Mouse (Mus musculus): ENCODE data around the gene AW209491. TPM values are rescaled to one million over a fixed set of nuclear protein-coding genes. Genes with fewer than 3 reads are reported as not detected.
A peak's percentile ranks its signal among the peaks of the same experiment; 100 is the strongest.

Gene AW209491
- polyA plus RNA-seq, 1 experiment = 19.5 TPM

DNA sequence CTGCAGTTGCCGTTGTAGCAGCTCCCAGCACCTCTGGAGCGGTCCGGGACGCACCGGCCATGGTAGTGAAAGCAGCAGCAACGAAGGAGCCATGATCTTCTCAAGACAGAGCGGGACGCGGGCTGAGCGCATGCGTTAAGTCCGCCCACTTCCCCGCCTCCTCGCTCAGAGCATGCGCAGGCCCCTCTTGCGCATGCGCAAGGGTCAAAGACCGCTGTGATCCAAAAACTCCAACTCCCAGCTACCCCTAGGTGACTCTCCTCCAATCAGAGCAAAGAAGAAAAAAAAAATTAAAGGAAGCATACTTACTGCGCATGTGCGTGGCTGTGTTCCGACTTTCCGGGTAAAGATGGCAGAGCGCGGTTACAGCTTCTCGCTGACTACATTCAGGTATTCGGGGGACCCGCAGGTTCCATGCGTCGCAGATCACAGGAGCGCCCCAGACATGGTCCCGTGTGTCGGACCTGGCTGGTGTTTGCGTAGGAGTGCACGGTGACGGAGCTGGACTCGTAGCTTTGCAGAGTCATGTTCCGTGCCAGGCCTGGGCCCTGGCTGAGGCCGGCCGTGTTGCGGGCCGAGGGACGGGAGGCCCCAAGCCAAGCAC lies 16.9 kb upstream of the AW209491 start, which contains the start of the genes Mrpl32 and Psma2:
TSS of gene Mrpl32 (minus strand) at position 240 of the 604 bp plus-strand sequence.
TSS of gene Psma2 (plus strand) at position 315 of the 604 bp plus-strand sequence.
- H3K4me3 ChIP-seq (ENCODE audit: low read depth, low read length) = peak within 1 kb of the TSS; percentile 95
- no peak within 1 kb of the TSS for H3K27ac ChIP-seq (ENCODE audit: insufficient read depth, low read length)
- H3K27me3 ChIP-seq (ENCODE audit: control insufficient read depth, insufficient read depth, low read length, poor library complexity, severe bottlenecking) = no peaks in the 10 kb centered on the region
- H3K9ac ChIP-seq (ENCODE audit: low read depth, poor library complexity, severe bottlenecking) = peak within 1 kb of the TSS; percentile 69
- H3K36me3 ChIP-seq (ENCODE audit: control insufficient read depth, insufficient read depth, low read length, poor library complexity, severe bottlenecking) = peaks cover 24% of the 10 kb centered on the region
- no peaks in the 10 kb centered on the region for H3K9me3 ChIP-seq (replicated peaks; ENCODE audit: control insufficient read depth, insufficient read depth, low read length, poor library complexity, severe bottlenecking)
- H3K4me1 ChIP-seq (ENCODE audit: control insufficient read depth, insufficient read depth, low read length) = no peaks in the 10 kb centered on the region
- no peak for TF ChIP-seq EP300 (IDR thresholded peaks at IDR 0.05; ENCODE audit: insufficient read depth, low read depth, low read length)
- no peak for TF ChIP-seq POLR2A (IDR thresholded peaks at IDR 0.05; ENCODE audit: insufficient read depth, low read length)
- TF ChIP-seq CTCF (IDR thresholded peaks at IDR 0.05; ENCODE audit: low read depth, low read length) = no peak

DNA sequence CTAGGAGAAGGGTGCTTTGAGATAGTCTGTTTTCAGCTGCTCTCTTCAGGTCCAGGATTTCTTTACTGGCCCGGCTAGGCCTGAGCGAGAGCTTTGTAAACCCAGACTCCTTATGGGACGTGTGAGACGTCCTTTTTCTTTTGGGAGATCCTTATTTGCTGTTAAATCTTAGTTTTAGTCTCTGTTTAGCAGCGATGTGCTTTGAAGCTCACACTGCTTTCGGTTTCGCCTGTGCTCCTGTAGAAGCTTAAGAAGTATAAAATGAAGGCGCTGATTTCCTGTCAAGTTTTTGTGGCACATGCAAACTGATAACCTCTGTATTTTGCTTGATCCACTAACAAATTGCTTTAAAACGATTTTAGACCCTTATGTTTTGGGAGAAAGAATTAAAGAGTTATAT lies 16.4 kb upstream of the AW209491 start:
- no peak overlapping the region for H3K27ac ChIP-seq (ENCODE audit: insufficient read depth, low read length)
- peaks cover 27% of the 10 kb centered on the region for H3K36me3 ChIP-seq (ENCODE audit: control insufficient read depth, insufficient read depth, low read length, poor library complexity, severe bottlenecking)
- peak overlapping the region; percentile 64 for H3K4me3 ChIP-seq (ENCODE audit: low read depth, low read length)
- no peaks in the 10 kb centered on the region for H3K9me3 ChIP-seq (replicated peaks; ENCODE audit: control insufficient read depth, insufficient read depth, low read length, poor library complexity, severe bottlenecking)
- H3K4me1 ChIP-seq (ENCODE audit: control insufficient read depth, insufficient read depth, low read length) = no peaks in the 10 kb centered on the region
- peak overlapping the region; percentile 69 for H3K9ac ChIP-seq (ENCODE audit: low read depth, poor library complexity, severe bottlenecking)
- H3K27me3 ChIP-seq (ENCODE audit: control insufficient read depth, insufficient read depth, low read length, poor library complexity, severe bottlenecking) = no peaks in the 10 kb centered on the region
- TF ChIP-seq EP300 (IDR thresholded peaks at IDR 0.05; ENCODE audit: insufficient read depth, low read depth, low read length) (no peak), CTCF (IDR thresholded peaks at IDR 0.05; ENCODE audit: low read depth, low read length) (no peak), POLR2A (IDR thresholded peaks at IDR 0.05; ENCODE audit: insufficient read depth, low read length) (no peak)

DNA sequence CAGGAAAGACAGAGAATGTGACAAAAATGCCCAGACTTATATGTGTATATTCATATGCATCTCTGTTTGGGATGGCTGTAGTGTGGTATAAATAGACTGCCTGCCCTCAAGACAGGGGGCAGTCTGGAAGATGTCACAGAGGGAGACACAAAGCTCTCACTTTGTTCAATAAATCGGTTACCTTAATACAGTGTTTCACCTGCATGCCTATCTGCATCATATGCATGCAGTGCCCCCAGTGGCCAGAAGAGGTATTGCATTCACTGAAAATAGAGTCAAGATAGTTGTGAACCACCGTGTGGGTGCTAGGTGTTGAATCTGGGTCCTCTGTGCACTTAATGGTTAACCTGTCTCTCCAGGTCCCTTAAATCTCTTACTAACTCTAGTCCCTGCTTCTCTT lies 11.2 kb upstream of the AW209491 start:
- Histone ChIP-seq H3K36me3 (ENCODE audit: control insufficient read depth, insufficient read depth, low read length, poor library complexity, severe bottlenecking) (peaks cover 52% of the 10 kb centered on the region), H3K9ac (ENCODE audit: low read depth, poor library complexity, severe bottlenecking) (no peak overlapping the region), H3K27me3 (ENCODE audit: control insufficient read depth, insufficient read depth, low read length, poor library complexity, severe bottlenecking) (no peaks in the 10 kb centered on the region), H3K4me1 (ENCODE audit: control insufficient read depth, insufficient read depth, low read length) (no peaks in the 10 kb centered on the region), H3K4me3 (ENCODE audit: low read depth, low read length) (no peak overlapping the region), H3K9me3 (replicated peaks; ENCODE audit: control insufficient read depth, insufficient read depth, low read length, poor library complexity, severe bottlenecking) (no peaks in the 10 kb centered on the region), H3K27ac (ENCODE audit: insufficient read depth, low read length) (no peak overlapping the region)
- no peak for TF ChIP-seq CTCF (IDR thresholded peaks at IDR 0.05; ENCODE audit: low read depth, low read length)
- TF ChIP-seq POLR2A (IDR thresholded peaks at IDR 0.05; ENCODE audit: insufficient read depth, low read length) = no peak
- no peak for TF ChIP-seq EP300 (IDR thresholded peaks at IDR 0.05; ENCODE audit: insufficient read depth, low read depth, low read length)

DNA sequence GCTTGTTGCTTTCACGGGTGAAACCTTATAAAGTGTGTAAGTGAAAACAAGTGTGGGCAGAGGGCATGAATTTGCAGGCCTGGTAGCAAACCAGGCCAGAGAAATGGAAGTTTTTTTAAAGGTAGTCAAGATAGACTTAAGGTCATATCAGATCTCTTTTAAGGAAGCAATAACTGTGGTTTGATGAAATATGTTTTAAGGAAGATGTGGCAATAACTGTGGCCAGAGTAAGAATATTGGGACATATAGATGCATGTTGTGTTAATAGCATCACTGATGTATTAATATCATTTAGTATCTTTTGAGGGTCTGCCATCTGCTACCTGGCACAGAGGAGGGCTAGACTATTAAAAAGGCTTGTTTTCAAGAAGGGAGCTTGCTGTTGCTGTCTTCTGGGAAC lies 10.0 kb downstream of the AW209491 start:
- TF ChIP-seq POLR2A (IDR thresholded peaks at IDR 0.05; ENCODE audit: insufficient read depth, low read length) = no peak
- no peak for TF ChIP-seq CTCF (IDR thresholded peaks at IDR 0.05; ENCODE audit: low read depth, low read length)
- TF ChIP-seq EP300 (IDR thresholded peaks at IDR 0.05; ENCODE audit: insufficient read depth, low read depth, low read length) = no peak
- Histone ChIP-seq H3K36me3 (ENCODE audit: control insufficient read depth, insufficient read depth, low read length, poor library complexity, severe bottlenecking) (peaks cover 31% of the 10 kb centered on the region), H3K9me3 (replicated peaks; ENCODE audit: control insufficient read depth, insufficient read depth, low read length, poor library complexity, severe bottlenecking) (no peaks in the 10 kb centered on the region), H3K27ac (ENCODE audit: insufficient read depth, low read length) (no peak overlapping the region), H3K4me3 (ENCODE audit: low read depth, low read length) (no peak overlapping the region), H3K9ac (ENCODE audit: low read depth, poor library complexity, severe bottlenecking) (no peak overlapping the region), H3K27me3 (ENCODE audit: control insufficient read depth, insufficient read depth, low read length, poor library complexity, severe bottlenecking) (no peaks in the 10 kb centered on the region), H3K4me1 (ENCODE audit: control insufficient read depth, insufficient read depth, low read length) (no peaks in the 10 kb centered on the region)

DNA sequence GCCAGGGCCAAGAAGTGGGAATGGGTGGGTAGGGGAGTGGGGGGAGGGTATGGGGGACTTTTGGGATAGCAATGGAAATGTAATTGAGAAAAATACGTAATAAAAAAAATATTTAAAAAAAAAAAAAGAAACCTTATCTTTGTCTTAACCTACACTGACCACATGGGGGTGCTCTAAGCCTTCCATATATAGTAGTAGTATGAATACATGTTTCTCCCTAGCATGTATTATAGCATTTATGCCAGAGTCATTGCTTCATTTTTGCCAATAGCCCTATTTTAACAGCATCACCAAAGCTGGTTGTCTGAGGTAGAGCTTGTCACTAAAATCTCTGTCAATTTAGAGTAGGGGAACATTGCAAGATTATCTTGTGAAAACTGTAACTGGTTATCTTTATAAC lies 19.3 kb downstream of the AW209491 start:
- Histone ChIP-seq H3K9ac (ENCODE audit: low read depth, poor library complexity, severe bottlenecking) (no peak overlapping the region), H3K4me3 (ENCODE audit: low read depth, low read length) (no peak overlapping the region), H3K9me3 (replicated peaks; ENCODE audit: control insufficient read depth, insufficient read depth, low read length, poor library complexity, severe bottlenecking) (no peaks in the 10 kb centered on the region), H3K27me3 (ENCODE audit: control insufficient read depth, insufficient read depth, low read length, poor library complexity, severe bottlenecking) (no peaks in the 10 kb centered on the region), H3K36me3 (ENCODE audit: control insufficient read depth, insufficient read depth, low read length, poor library complexity, severe bottlenecking) (no peaks in the 10 kb centered on the region), H3K27ac (ENCODE audit: insufficient read depth, low read length) (no peak overlapping the region), H3K4me1 (ENCODE audit: control insufficient read depth, insufficient read depth, low read length) (no peaks in the 10 kb centered on the region)
- TF ChIP-seq POLR2A (IDR thresholded peaks at IDR 0.05; ENCODE audit: insufficient read depth, low read length) = no peak
- no peak for TF ChIP-seq EP300 (IDR thresholded peaks at IDR 0.05; ENCODE audit: insufficient read depth, low read depth, low read length)
- TF ChIP-seq CTCF (IDR thresholded peaks at IDR 0.05; ENCODE audit: low read depth, low read length) = no peak

DNA sequence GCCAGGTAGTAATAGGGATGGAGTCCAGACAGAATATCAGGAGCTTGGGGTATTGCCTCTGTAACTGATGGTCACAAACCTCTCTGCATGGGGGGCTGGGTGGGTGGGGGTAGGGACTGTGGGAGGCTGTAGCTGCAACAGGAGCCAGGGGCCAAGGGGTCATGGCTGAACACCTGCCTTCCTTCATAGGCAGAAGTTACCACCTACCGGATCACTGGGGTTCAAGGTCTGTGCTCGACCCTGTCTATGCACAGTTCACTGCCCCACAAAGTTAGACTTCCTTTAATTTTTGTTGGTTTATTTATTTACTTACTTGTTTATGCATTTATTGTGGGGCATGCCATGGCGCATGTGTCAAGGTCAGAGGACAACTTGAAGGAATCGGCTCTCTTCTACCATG lies 37.2 kb downstream of the AW209491 start:
- Histone ChIP-seq H3K36me3 (ENCODE audit: control insufficient read depth, insufficient read depth, low read length, poor library complexity, severe bottlenecking) (no peaks in the 10 kb centered on the region), H3K4me1 (ENCODE audit: control insufficient read depth, insufficient read depth, low read length) (no peaks in the 10 kb centered on the region), H3K27me3 (ENCODE audit: control insufficient read depth, insufficient read depth, low read length, poor library complexity, severe bottlenecking) (no peaks in the 10 kb centered on the region), H3K4me3 (ENCODE audit: low read depth, low read length) (no peak overlapping the region), H3K9me3 (replicated peaks; ENCODE audit: control insufficient read depth, insufficient read depth, low read length, poor library complexity, severe bottlenecking) (no peaks in the 10 kb centered on the region), H3K9ac (ENCODE audit: low read depth, poor library complexity, severe bottlenecking) (no peak overlapping the region), H3K27ac (ENCODE audit: insufficient read depth, low read length) (no peak overlapping the region)
- no peak for TF ChIP-seq CTCF (IDR thresholded peaks at IDR 0.05; ENCODE audit: low read depth, low read length)
- TF ChIP-seq EP300 (IDR thresholded peaks at IDR 0.05; ENCODE audit: insufficient read depth, low read depth, low read length) = no peak
- no peak for TF ChIP-seq POLR2A (IDR thresholded peaks at IDR 0.05; ENCODE audit: insufficient read depth, low read length)

Measured in ES-Bruce4 (cell line).